26 mouse cellular contexts compared by ENCODE assay signal in genomic region chr5:122533884-122534283, GRCm38 (mm10).
"Had no signal": no experiment of that assay in that cellular context is flagged by ENCODE, and none has a peak within 500 bp of the region (broad histone marks: within the 10 kb centered on the region; RNA-seq: fewer than 3 reads in every experiment).

No protein-coding gene starts in this region.

- H3K27me3 ChIP-seq: hindbrain, embryonic 12.5 days; intestine, embryonic 15.5 days; limb, embryonic 12.5 days; liver, embryonic 13.5 days; liver, embryonic 15.5 days had no signal

- H3K4me3 ChIP-seq: gastrocnemius, adult 2 months; heart, adult 2 months; hindbrain, embryonic 10.5 days; hindbrain, embryonic 12.5 days; intestine, embryonic 15.5 days; layer of hippocampus, adult 2 months; left cerebral cortex, adult 2 months; limb, embryonic 10.5 days; limb, embryonic 12.5 days; liver, embryonic 13.5 days; liver, embryonic 15.5 days had no signal

- H3K9me3 ChIP-seq: hindbrain, embryonic 10.5 days; hindbrain, embryonic 12.5 days; intestine, embryonic 15.5 days; limb, embryonic 10.5 days; limb, embryonic 12.5 days; liver, embryonic 13.5 days; liver, embryonic 15.5 days had no signal

- H3K36me3 ChIP-seq: liver, embryonic 13.5 days; liver, embryonic 15.5 days had no signal

- ATAC-seq: hindbrain, embryonic 16.5 days; inflammation-experienced regulatory T-cells, adult 6 months; intestine, embryonic 15.5 days; intestine, postnatal 0 days had no signal

- H3K4me2 ChIP-seq: heart, embryonic 11.5 days; hindbrain, embryonic 12.5 days; hindbrain, embryonic 14.5 days; intestine, embryonic 15.5 days; limb, embryonic 12.5 days; liver, embryonic 11.5 days; liver, embryonic 13.5 days; liver, embryonic 15.5 days had no signal

- DNase-seq: gastrocnemius, adult 2 months; gastrocnemius, postnatal 10 days; gastrocnemius, postnatal 25 days; heart, postnatal 4 days; kidney, adult 18-20 months; kidney, adult 8-10 months; kidney, postnatal 10 days; kidney, postnatal 25 days; kidney, postnatal 4 days; liver; liver, embryonic 13.5 days had no signal

- H3K27ac ChIP-seq: gastrocnemius, adult 2 months; heart, adult 2 months; hindbrain, embryonic 10.5 days; hindbrain, embryonic 12.5 days; hindbrain, embryonic 14.5 days; intestine, embryonic 15.5 days; layer of hippocampus, adult 2 months; left cerebral cortex, adult 2 months; limb, embryonic 10.5 days; limb, embryonic 12.5 days; liver, embryonic 13.5 days; liver, embryonic 15.5 days had no signal

- H3K9ac ChIP-seq: hindbrain, embryonic 12.5 days; hindbrain, embryonic 14.5 days; intestine, embryonic 15.5 days; limb, embryonic 12.5 days; liver, embryonic 13.5 days; liver, embryonic 15.5 days had no signal
